Mouse (Mus musculus) heart, postnatal 0 days (tissue): ENCODE measurements around the gene Nav2.

Experiments
- CTCF ChIP-seq: IDR thresholded peaks from 2 replicates; pipeline ENCODE4 v1.5.1; 2016; ENCODE audit warnings: antibody characterized with exemption, control low read depth, low read depth
- EP300 ChIP-seq: IDR thresholded peaks from 2 replicates; pipeline ENCODE4 v1.6.1; 2016; ENCODE audit warnings: antibody characterized with exemption, low read depth

- TF ChIP-seq CTCF (0 out of 2 replicates have a peak, but pooled peaks have one; percentile 2), EP300 (no peak)
Observed at GRCm38 (mm10) chr7:49343081-49343600, 434.6 kb downstream of the Nav2 start.
